Mouse (Mus musculus): ENCODE results near the gene Chrnd.

Chrnd gene

GRCm38 (mm10) chr1:87190429-87190828 lies at the start of gene Chrnd:
TSS of gene Chrnd (plus strand) at chr1:87190607.
- no peak for DNase-seq (ENCODE audit: low spot score)

- no peak for DNase-seq (ENCODE audit: low spot score)
Measured at GRCm38 (mm10) chr1:87141550-87141949, 48.9 kb upstream of the Chrnd start.

GRCm38 (mm10) chr1:87142456-87142855 lies 48.0 kb upstream of the Chrnd start:
- no peak for DNase-seq (ENCODE audit: low spot score)

- DNase-seq (ENCODE audit: low spot score), result no peak
Measured at GRCm38 (mm10) chr1:87143141-87143540, 47.3 kb upstream of the Chrnd start.

- peak; percentile 74 for DNase-seq (ENCODE audit: low spot score)
Measured at GRCm38 (mm10) chr1:87149422-87149821, 41.0 kb upstream of the Chrnd start.

- DNase-seq (ENCODE audit: low spot score), result no peak
Measured at GRCm38 (mm10) chr1:87151286-87151685, 39.1 kb upstream of the Chrnd start.

GRCm38 (mm10) chr1:87153776-87154500 lies 36.5 kb upstream of the Chrnd start:
- no peak for DNase-seq (ENCODE audit: low spot score)

- DNase-seq (ENCODE audit: low spot score), result peak; percentile 28
Measured at GRCm38 (mm10) chr1:87154501-87155120, 35.8 kb upstream of the Chrnd start.

GRCm38 (mm10) chr1:87155531-87156198 lies 34.7 kb upstream of the Chrnd start:
- DNase-seq (ENCODE audit: low spot score), result peak; percentile 76

- no peak for DNase-seq (ENCODE audit: low spot score)
Measured at GRCm38 (mm10) chr1:87156199-87156587, 34.2 kb upstream of the Chrnd start, which contains the start of gene Ecel1. TSS of gene Ecel1 (minus strand) at chr1:87156521.

GRCm38 (mm10) chr1:87159396-87159795 lies 31.0 kb upstream of the Chrnd start:
- no peak for DNase-seq (ENCODE audit: low spot score)

GRCm38 (mm10) chr1:87164164-87164795 lies 26.1 kb upstream of the Chrnd start:
- DNase-seq (ENCODE audit: low spot score), result no peak

- no peak for DNase-seq (ENCODE audit: low spot score)
Measured at GRCm38 (mm10) chr1:87164796-87165184, 25.6 kb upstream of the Chrnd start.

GRCm38 (mm10) chr1:87170458-87170857 lies 19.9 kb upstream of the Chrnd start:
- DNase-seq (ENCODE audit: low spot score), result no peak

GRCm38 (mm10) chr1:87171312-87171711 lies 19.1 kb upstream of the Chrnd start:
- no peak for DNase-seq (ENCODE audit: low spot score)

GRCm38 (mm10) chr1:87172316-87172715 lies 18.1 kb upstream of the Chrnd start:
- DNase-seq (ENCODE audit: low spot score), result peak; percentile 45

GRCm38 (mm10) chr1:87174006-87174955 lies 16.1 kb upstream of the Chrnd start:
- DNase-seq (ENCODE audit: low spot score), result peak; percentile 76

GRCm38 (mm10) chr1:87175852-87176292 lies 14.5 kb upstream of the Chrnd start:
- DNase-seq (ENCODE audit: low spot score), result peak; percentile 73

GRCm38 (mm10) chr1:87180896-87181295 lies 9.5 kb upstream of the Chrnd start:
- DNase-seq (ENCODE audit: low spot score), result no peak

GRCm38 (mm10) chr1:87183013-87183412 lies 7.4 kb upstream of the Chrnd start, which contains the start of gene Prss56:
TSS of gene Prss56 (plus strand) at chr1:87183313.
- DNase-seq (ENCODE audit: low spot score), result no peak

Measured in embryo, embryonic 10 days (tissue).